Mouse (Mus musculus): Measurements from ENCODE around the gene Gm20388. TPM values are rescaled to one million over a fixed set of nuclear protein-coding genes. Genes with fewer than 3 reads are reported as not detected.

Gm20388 gene
- total RNA-seq, 1 experiment from 2014 or later, result 10.0 TPM

- no peak for ATAC-seq (replicated peaks; ENCODE audit: insufficient number of reproducible peaks, low FRiP score, low TSS enrichment, poor library complexity, severe bottlenecking)
These were observed 3762.0 kb downstream of the Gm20388 start for GRCm38 (mm10) chr8:123672648-123673047.

DNA sequence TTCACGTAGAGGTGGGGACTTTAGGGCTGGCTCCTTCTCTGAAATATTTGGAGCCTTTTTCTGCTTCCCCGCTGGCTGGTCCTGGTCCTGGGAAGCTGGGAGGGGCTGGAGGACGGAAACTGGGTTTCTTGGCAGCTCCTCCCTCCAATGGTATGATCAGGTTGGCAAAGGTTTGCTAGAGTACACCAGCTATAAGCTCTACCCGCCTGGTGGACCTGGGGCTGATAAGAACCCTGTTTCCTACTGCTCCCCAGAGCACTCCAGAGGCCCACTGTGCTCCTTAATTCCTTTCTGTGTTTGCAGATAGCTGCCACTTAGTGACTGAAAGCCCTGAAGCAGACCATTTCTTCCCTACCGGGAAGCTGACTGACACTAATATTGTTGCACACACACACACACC is 3765.0 kb downstream of the Gm20388 start:
- ATAC-seq (replicated peaks; ENCODE audit: insufficient number of reproducible peaks, low FRiP score, low TSS enrichment, poor library complexity, severe bottlenecking), result no peak

DNA sequence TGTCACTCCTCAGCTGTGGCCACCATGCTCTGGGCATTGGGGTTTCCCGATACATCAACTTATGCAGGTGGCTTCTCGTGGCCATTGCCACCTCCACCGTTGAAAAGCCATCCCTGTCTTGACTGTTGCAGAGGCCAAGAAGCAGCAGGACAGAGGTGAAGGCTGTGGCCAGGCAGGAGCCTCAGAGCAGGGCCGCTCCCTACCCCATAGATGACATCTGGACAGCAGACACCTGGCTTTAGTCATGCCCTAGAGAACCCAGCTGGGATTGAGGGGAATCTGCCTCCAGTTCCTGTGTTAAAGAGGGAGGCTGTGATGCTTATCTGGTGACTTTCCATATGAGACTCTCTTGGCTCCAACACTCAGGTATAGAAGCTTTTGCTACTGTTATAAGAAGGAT is 3767.7 kb downstream of the Gm20388 start:
- no peak for ATAC-seq (replicated peaks; ENCODE audit: insufficient number of reproducible peaks, low FRiP score, low TSS enrichment, poor library complexity, severe bottlenecking)

DNA sequence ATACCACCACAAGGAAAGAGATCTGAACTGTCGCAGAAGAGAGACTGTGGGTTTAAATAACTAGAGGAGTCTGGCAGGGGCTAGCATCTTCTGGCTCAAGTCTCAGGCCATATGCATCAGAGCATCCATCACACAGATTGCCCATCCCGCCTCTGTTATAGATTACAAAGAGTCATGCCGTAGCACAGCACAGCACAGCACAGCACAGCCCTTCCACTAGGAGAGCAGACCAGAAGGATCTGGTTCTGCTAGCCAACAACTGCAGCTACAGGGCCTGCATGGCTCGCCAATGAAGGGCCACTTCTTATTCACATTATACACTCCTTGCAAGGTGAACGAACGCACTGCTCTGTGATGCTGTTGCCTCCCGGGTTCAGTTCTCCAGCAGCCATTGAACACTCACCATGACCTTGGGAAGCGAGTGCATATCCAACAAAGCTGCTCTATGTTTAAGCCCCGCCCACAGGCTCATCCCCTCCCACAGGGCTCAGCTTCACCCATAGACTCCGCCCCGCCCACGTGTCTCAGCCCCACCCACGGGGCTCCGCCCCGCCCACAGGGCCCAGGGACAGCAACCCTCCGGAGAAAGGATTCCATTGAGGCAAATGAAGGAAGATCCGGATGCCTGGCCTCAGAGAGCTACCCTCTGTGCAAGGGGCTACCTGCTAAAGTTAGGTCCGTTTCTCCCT is 3771.6 kb downstream of the Gm20388 start:
- no peak for ATAC-seq (replicated peaks; ENCODE audit: insufficient number of reproducible peaks, low FRiP score, low TSS enrichment, poor library complexity, severe bottlenecking)

DNA sequence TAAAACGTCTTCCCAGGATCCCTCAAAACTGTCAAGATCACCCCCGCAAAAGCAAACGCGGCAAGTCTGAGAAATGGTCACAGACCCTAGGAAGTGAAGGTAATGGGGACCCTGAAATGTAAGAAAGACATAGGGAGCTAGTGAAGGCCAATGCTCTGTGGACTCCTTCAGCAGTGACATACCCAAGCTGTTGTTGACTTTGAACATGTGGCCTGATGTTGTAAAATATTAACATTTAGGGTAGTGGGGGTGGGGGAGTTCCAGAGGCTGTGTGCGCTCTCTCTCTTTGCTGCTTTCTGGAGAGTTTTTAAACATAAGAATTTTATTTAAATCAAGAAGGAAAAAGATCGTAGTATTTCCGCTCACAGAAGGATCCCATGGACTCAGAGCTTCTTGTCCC is 3772.7 kb downstream of the Gm20388 start:
- ATAC-seq (replicated peaks; ENCODE audit: insufficient number of reproducible peaks, low FRiP score, low TSS enrichment, poor library complexity, severe bottlenecking), result no peak

- ATAC-seq (replicated peaks; ENCODE audit: insufficient number of reproducible peaks, low FRiP score, low TSS enrichment, poor library complexity, severe bottlenecking), result no peak
These were observed 3774.2 kb downstream of the Gm20388 start for GRCm38 (mm10) chr8:123684806-123685205.

DNA sequence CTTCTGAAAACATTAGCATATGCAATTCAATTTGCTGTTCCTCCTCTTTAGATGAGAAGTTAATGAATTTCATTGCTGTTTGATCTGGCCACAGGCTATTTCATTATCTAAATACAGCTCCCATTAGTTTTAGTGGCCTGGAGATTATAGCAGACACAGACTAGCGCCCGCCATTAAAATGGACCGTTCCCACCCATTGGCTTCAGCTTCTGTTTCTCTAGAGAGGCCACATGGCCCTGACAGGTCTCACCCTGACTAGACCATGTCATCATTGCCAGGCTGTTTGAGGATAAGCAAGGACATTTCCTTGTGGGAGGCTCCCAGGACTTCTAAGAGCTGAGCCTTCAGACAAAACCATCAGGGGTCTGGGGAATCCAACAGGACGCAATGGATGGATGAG is 3774.8 kb downstream of the Gm20388 start:
- ATAC-seq (replicated peaks; ENCODE audit: insufficient number of reproducible peaks, low FRiP score, low TSS enrichment, poor library complexity, severe bottlenecking), result no peak

- no peak for ATAC-seq (replicated peaks; ENCODE audit: insufficient number of reproducible peaks, low FRiP score, low TSS enrichment, poor library complexity, severe bottlenecking)
These were observed 3777.2 kb downstream of the Gm20388 start for GRCm38 (mm10) chr8:123687826-123688225.

DNA sequence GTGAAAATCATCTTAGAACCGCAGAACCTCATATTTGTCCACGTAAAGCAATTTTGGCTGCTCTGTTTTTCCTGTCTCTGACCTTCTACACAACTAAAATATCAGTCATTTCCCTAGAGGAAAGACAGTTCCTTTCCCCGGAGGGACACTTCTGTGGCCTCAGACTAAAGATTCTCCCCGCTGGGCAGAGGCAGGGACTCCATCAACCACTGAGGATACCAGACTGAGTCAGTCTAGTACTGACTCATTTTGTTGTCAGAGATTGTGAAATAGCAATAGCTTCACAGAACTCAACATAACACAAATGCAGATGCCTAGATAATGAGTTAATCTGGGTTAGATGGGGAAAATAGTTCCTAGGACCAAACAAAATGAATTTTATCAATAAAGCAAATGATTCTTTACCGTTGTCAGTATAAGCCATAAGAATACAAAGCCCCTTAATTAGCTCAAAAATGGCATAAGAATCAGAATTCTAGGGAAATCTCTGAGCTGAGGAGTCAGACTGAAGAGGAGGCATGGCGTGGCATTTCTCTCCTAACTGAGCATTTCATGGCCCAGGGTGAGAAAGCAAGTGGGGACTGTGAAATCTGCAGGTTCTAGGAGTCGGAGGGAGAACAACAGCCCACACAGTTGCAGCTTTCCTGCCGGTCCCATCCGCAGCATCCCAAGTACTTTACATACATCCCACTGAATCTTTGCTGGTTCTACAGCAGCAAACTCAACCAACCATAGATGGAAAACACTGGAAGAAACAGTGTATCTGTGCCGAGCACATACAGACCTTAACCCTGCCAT is 3781.7 kb downstream of the Gm20388 start:
- ATAC-seq (replicated peaks; ENCODE audit: insufficient number of reproducible peaks, low FRiP score, low TSS enrichment, poor library complexity, severe bottlenecking), result no peak

GRCm38 (mm10) chr8:123696167-123696566 is 3785.5 kb downstream of the Gm20388 start:
- no peak for ATAC-seq (replicated peaks; ENCODE audit: insufficient number of reproducible peaks, low FRiP score, low TSS enrichment, poor library complexity, severe bottlenecking)

DNA sequence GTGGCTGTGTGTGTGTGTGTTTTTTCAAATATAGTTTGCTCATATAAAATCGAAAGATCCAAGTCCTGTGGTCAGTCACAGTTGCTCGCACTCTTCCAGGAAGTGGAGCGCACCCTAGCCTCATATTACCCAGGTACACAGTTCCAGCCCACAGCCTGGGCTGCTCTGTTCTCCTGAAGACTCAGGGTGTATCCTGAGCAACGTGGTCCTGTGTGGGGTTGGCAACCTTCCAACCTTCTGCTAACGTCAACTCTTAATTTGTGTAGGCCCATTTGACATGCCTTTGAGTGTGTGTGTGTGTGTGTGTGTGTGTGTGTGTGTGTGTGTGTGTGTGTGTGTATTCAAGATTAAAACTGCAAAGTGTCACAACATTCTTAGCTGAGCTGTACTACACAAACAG is 3786.7 kb downstream of the Gm20388 start:
- ATAC-seq (replicated peaks; ENCODE audit: insufficient number of reproducible peaks, low FRiP score, low TSS enrichment, poor library complexity, severe bottlenecking), result no peak

DNA sequence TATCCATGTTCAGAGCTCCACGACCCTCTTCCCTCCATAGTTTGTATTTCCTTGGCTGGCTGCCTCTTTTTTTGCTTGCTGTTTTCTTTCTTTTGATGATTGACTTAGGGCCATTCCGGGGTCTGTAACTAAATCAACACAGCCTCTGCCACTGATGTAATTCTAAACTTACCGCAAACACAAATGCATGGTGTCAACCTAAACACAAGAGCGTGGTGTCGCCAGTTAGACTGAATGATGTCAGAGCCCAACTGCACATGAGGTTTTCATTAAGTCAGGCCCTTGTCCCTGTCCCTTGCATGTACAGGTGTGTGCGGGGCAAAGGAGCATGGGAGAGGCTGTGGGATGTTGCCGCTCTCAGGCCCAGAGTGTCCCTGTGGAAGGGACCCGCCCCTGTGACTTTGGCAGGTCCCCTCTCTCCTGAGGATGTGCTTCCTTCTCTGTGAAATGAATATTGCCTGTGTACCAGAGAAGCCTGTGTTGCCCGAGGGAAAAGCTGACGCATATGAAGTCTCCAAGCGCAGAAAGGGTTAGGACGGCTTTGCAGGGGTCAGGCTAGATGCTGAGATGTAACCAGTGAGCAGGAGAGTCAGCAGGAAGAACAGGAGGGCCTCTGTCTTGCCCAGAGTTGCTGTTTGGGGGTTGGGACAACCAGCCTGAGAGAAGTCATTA is 3789.9 kb downstream of the Gm20388 start:
- ATAC-seq (replicated peaks; ENCODE audit: insufficient number of reproducible peaks, low FRiP score, low TSS enrichment, poor library complexity, severe bottlenecking), result no peak

GRCm38 (mm10) chr8:123701952-123702587 is 3791.4 kb downstream of the Gm20388 start:
- ATAC-seq (replicated peaks; ENCODE audit: insufficient number of reproducible peaks, low FRiP score, low TSS enrichment, poor library complexity, severe bottlenecking), result no peak

GRCm38 (mm10) chr8:123705376-123705775 is 3794.7 kb downstream of the Gm20388 start:
- ATAC-seq (replicated peaks; ENCODE audit: insufficient number of reproducible peaks, low FRiP score, low TSS enrichment, poor library complexity, severe bottlenecking), result no peak

GRCm38 (mm10) chr8:123707137-123707536 is 3796.5 kb downstream of the Gm20388 start:
- no peak for ATAC-seq (replicated peaks; ENCODE audit: insufficient number of reproducible peaks, low FRiP score, low TSS enrichment, poor library complexity, severe bottlenecking)

- ATAC-seq (replicated peaks; ENCODE audit: insufficient number of reproducible peaks, low FRiP score, low TSS enrichment, poor library complexity, severe bottlenecking), result no peak
These were observed 3798.1 kb downstream of the Gm20388 start for GRCm38 (mm10) chr8:123708729-123709128.

DNA sequence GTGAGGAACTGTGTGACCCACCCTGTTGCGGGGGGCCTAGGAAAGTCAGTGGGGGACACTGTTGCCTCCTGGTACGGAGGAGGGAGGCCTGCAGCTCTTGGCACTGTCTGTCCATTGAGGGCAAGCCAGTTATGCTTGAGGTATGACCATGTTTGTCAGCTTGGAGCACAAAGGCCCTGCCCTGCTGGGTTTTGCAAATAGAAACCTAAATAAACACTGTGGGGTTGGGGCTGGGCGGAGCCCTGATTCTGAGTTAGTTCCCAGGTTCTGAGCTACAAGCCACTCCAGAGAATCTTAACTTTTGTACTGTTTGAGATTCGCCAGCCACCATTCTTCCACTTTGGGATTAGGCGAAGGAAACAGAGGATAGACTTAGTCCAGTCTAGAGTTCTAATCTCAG is 3799.7 kb downstream of the Gm20388 start:
- ATAC-seq (replicated peaks; ENCODE audit: insufficient number of reproducible peaks, low FRiP score, low TSS enrichment, poor library complexity, severe bottlenecking), result no peak

GRCm38 (mm10) chr8:123714451-123714850 is 3803.8 kb downstream of the Gm20388 start:
- ATAC-seq (replicated peaks; ENCODE audit: insufficient number of reproducible peaks, low FRiP score, low TSS enrichment, poor library complexity, severe bottlenecking), result no peak

DNA sequence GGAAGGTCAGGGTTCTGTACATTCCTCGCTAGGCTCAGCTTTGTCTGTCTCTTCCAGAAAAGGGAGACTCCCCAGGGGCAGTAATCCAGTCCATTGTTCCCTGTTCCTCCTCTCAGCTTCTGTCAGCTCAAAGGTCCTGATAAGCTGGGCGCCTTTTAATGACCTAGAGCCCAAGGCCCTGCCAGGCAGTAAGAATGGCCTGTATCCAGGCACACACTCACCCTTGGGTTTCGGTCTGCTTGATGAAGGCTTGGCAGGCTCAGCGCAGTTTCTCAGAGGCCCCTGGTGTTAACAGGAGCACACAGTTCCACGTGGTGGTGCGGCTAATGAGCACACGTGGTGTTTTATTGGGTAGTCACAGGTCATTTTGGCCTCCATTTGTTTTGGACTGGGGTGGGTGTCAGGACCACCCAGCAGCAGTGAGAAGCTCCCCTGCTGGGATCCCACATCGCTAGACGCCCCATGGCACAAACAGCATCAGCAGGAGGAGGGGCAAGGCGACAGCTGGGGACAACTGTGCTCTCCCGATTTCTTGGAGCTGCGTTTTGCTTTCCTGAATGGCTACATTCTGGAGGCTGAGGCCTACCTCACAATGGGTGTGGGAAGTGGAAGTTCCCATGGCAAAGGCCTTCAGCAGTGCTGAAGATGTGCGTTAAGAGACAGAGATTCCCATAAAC is 3805.4 kb downstream of the Gm20388 start:
- no peak for ATAC-seq (replicated peaks; ENCODE audit: insufficient number of reproducible peaks, low FRiP score, low TSS enrichment, poor library complexity, severe bottlenecking)

Data from monocyte, adult 5-6 weeks (primary cell).